Mouse (Mus musculus): ENCODE measurements around the gene Nob1. TPM values are rescaled to one million over a fixed set of nuclear protein-coding genes. Genes with fewer than 3 reads are reported as not detected.

Gene Nob1
- polyA plus RNA-seq, 1 experiment from 2014 or later: 92.9 TPM

Other genes starting within 250 kb of the Nob1 start
- 6.2 and 8.2 TPM in 2 replicates for gene Nfat5, start 131.6 kb downstream of the Nob1 start, polyA plus RNA-seq (2014; fragmentation: Nextera tagmentation; extraction: Ambion mirVana)
- gene Nqo1, start 21.8 kb downstream of the Nob1 start, polyA plus RNA-seq (2014; fragmentation: Nextera tagmentation; extraction: Ambion mirVana): 12.5 and 15.9 TPM in 2 replicates
- gene Wwp2, start 11.3 kb upstream of the Nob1 start, polyA plus RNA-seq (2014; fragmentation: Nextera tagmentation; extraction: Ambion mirVana): 37.6 and 40.2 TPM in 2 replicates
- gene Psmd7, start 163.4 kb upstream of the Nob1 start, polyA plus RNA-seq (2014; fragmentation: Nextera tagmentation; extraction: Ambion mirVana): 358 and 365 TPM in 2 replicates